Mouse (Mus musculus): ENCODE measurements around the gene Bend6. TPM values are rescaled to one million over a fixed set of nuclear protein-coding genes. Genes with fewer than 3 reads are reported as not detected.

Bend6 gene
- total RNA-seq (2014; fragmentation: Nextera tagmentation) (not detected in 2 replicates), total RNA-seq (2017) (not detected in 2 replicates)

GRCm38 (mm10) chr1:33907421-33908190, at the start of gene Bend6:
Gene Bend6 (minus strand): TSS chr1:33907816.
- peak; percentile 77 for ATAC-seq (replicated peaks; ENCODE audit: low FRiP score, low TSS enrichment, poor library complexity, severe bottlenecking)

GRCm38 (mm10) chr1:33955626-33956025, 48.0 kb upstream of the Bend6 start:
- no peak for ATAC-seq (replicated peaks; ENCODE audit: low FRiP score, low TSS enrichment, poor library complexity, severe bottlenecking)

GRCm38 (mm10) chr1:33948511-33948910, 40.9 kb upstream of the Bend6 start:
- no peak for ATAC-seq (replicated peaks; ENCODE audit: low FRiP score, low TSS enrichment, poor library complexity, severe bottlenecking)

- ATAC-seq (replicated peaks; ENCODE audit: low FRiP score, low TSS enrichment, poor library complexity, severe bottlenecking), result no peak
Measured at GRCm38 (mm10) chr1:33947838-33948237, 40.2 kb upstream of the Bend6 start.

- ATAC-seq (replicated peaks; ENCODE audit: low FRiP score, low TSS enrichment, poor library complexity, severe bottlenecking), result no peak
Measured at GRCm38 (mm10) chr1:33946601-33947395, 39.2 kb upstream of the Bend6 start.

- no peak for ATAC-seq (replicated peaks; ENCODE audit: low FRiP score, low TSS enrichment, poor library complexity, severe bottlenecking)
Measured at GRCm38 (mm10) chr1:33945756-33946155, 38.1 kb upstream of the Bend6 start.

GRCm38 (mm10) chr1:33944977-33945750, 37.5 kb upstream of the Bend6 start:
- ATAC-seq (replicated peaks; ENCODE audit: low FRiP score, low TSS enrichment, poor library complexity, severe bottlenecking), result no peak

GRCm38 (mm10) chr1:33943943-33944342, 36.3 kb upstream of the Bend6 start:
- ATAC-seq (replicated peaks; ENCODE audit: low FRiP score, low TSS enrichment, poor library complexity, severe bottlenecking), result no peak

- ATAC-seq (replicated peaks; ENCODE audit: low FRiP score, low TSS enrichment, poor library complexity, severe bottlenecking), result no peak
Measured at GRCm38 (mm10) chr1:33942638-33943037, 35.0 kb upstream of the Bend6 start.

- ATAC-seq (replicated peaks; ENCODE audit: low FRiP score, low TSS enrichment, poor library complexity, severe bottlenecking), result no peak
Measured at GRCm38 (mm10) chr1:33940364-33940928, 32.8 kb upstream of the Bend6 start.

- ATAC-seq (replicated peaks; ENCODE audit: low FRiP score, low TSS enrichment, poor library complexity, severe bottlenecking), result no peak
Measured at GRCm38 (mm10) chr1:33939828-33940227, 32.2 kb upstream of the Bend6 start.

GRCm38 (mm10) chr1:33935946-33936345, 28.3 kb upstream of the Bend6 start:
- no peak for ATAC-seq (replicated peaks; ENCODE audit: low FRiP score, low TSS enrichment, poor library complexity, severe bottlenecking)

GRCm38 (mm10) chr1:33932845-33933499, 25.4 kb upstream of the Bend6 start:
- no peak for ATAC-seq (replicated peaks; ENCODE audit: low FRiP score, low TSS enrichment, poor library complexity, severe bottlenecking)

- ATAC-seq (replicated peaks; ENCODE audit: low FRiP score, low TSS enrichment, poor library complexity, severe bottlenecking), result no peak
Measured at GRCm38 (mm10) chr1:33932196-33932595, 24.6 kb upstream of the Bend6 start.

- no peak for ATAC-seq (replicated peaks; ENCODE audit: low FRiP score, low TSS enrichment, poor library complexity, severe bottlenecking)
Measured at GRCm38 (mm10) chr1:33931791-33932190, 24.2 kb upstream of the Bend6 start.

- no peak for ATAC-seq (replicated peaks; ENCODE audit: low FRiP score, low TSS enrichment, poor library complexity, severe bottlenecking)
Measured at GRCm38 (mm10) chr1:33927466-33927865, 19.9 kb upstream of the Bend6 start.

- no peak for ATAC-seq (replicated peaks; ENCODE audit: low FRiP score, low TSS enrichment, poor library complexity, severe bottlenecking)
Measured at GRCm38 (mm10) chr1:33925283-33925682, 17.7 kb upstream of the Bend6 start.

GRCm38 (mm10) chr1:33922975-33923374, 15.4 kb upstream of the Bend6 start:
- no peak for ATAC-seq (replicated peaks; ENCODE audit: low FRiP score, low TSS enrichment, poor library complexity, severe bottlenecking)

GRCm38 (mm10) chr1:33916554-33916953, 8.9 kb upstream of the Bend6 start:
- no peak for ATAC-seq (replicated peaks; ENCODE audit: low FRiP score, low TSS enrichment, poor library complexity, severe bottlenecking)

All from megakaryocyte-erythroid progenitor cell, adult 5-6 weeks (primary cell).